Mouse (Mus musculus) CH12.LX (cell line): ENCODE data around the gene Tgfb2. TPM values are rescaled to one million over a fixed set of nuclear protein-coding genes. Genes with fewer than 3 reads are reported as not detected.

Experiments used
- DNase-seq: peaks from one replicate; pipeline ENCODE4 v3.0.0-alpha.2; 2013; ENCODE audit errors: extremely low read depth
- H3K27ac ChIP-seq: 2 replicates; pipeline ENCODE4 v1.5.1; 2012; ENCODE audit warnings: low read depth, mild to moderate bottlenecking, control low read depth, moderate library complexity; ENCODE audit not compliant: insufficient read depth
- H3K27me3 ChIP-seq: replicated peaks from 2 replicates; pipeline ENCODE3; 2012; ENCODE audit warnings: inconsistent platforms
- H3K36me3 ChIP-seq, 2 experiments: replicated peaks in 1 of 2; 2 replicates each; pipeline versions ENCODE3 to v1.6.1; 2012; ENCODE audit warnings: inconsistent platforms in 1 of 2, low read length in 1 of 2, mild to moderate bottlenecking in 1 of 2, mixed read lengths in 1 of 2, moderate library complexity in 1 of 2; ENCODE audit not compliant: control insufficient read depth in 1 of 2, insufficient read depth in 1 of 2
- H3K4me1 ChIP-seq, 2 experiments: 2 replicates each; pipeline ENCODE4 v1.6.1; 2012; ENCODE audit warnings: inconsistent platforms in 1 of 2, moderate library complexity in 1 of 2; ENCODE audit not compliant: insufficient read depth in 2 of 2, control insufficient read depth in 1 of 2
- H3K4me2 ChIP-seq: 2 replicates; pipeline ENCODE4 v1.6.1; 2012; ENCODE audit warnings: low read depth, mild to moderate bottlenecking, control low read depth; ENCODE audit not compliant: poor library complexity, insufficient read depth, severe bottlenecking
- H3K4me3 ChIP-seq, 3 experiments: fragments of 150-350 bp in 1 of 3; sonication (generic) in 1 of 3; replicated peaks in 1 of 3; 2 replicates each; pipeline versions ENCODE3 to v1.5.1; 2011 to 2012; ENCODE audit warnings: low read depth in 2 of 3, low read length in 2 of 3, mild to moderate bottlenecking in 2 of 3, moderate library complexity in 2 of 3, control low read depth in 1 of 3, improper control_type of control experiment in 1 of 3, inconsistent platforms in 1 of 3, mixed read lengths in 1 of 3; ENCODE audit not compliant: poor library complexity in 1 of 3
- H3K79me2 ChIP-seq: replicated peaks from 2 replicates; pipeline ENCODE4 v1.6.1; 2012; ENCODE audit warnings: mild to moderate bottlenecking, moderate library complexity; ENCODE audit not compliant: control insufficient read depth, poor library complexity, insufficient read depth, severe bottlenecking; ENCODE audit errors: extremely low read depth
- H3K9ac ChIP-seq: 2 replicates; pipeline ENCODE4 v1.6.1; 2012; ENCODE audit warnings: low read depth, mild to moderate bottlenecking, control low read depth, moderate library complexity; ENCODE audit not compliant: insufficient read depth
- H3K9me3 ChIP-seq: replicated peaks from 2 replicates; pipeline ENCODE3; 2012; ENCODE audit warnings: low read length, inconsistent platforms, mixed read lengths
- BHLHE40 ChIP-seq: IDR thresholded peaks from 2 replicates; pipeline ENCODE4 v1.6.1; 2011; ENCODE audit warnings: mild to moderate bottlenecking, low read depth, low read length, improper control_type of control experiment
- CHD2 ChIP-seq: IDR thresholded peaks from 2 replicates; pipeline ENCODE4 v1.6.1; 2011; ENCODE audit warnings: low read length, improper control_type of control experiment
- CTCF ChIP-seq, 2 experiments: IDR thresholded peaks in 1 of 2; conservative IDR thresholded peaks in 1 of 2; 2 replicates each; pipeline ENCODE4 v1.5.1; 2011 to 2012; ENCODE audit warnings: low read depth in 2 of 2, low read length in 2 of 2, improper control_type of control experiment in 1 of 2, inconsistent platforms in 1 of 2, mild to moderate bottlenecking in 1 of 2, moderate library complexity in 1 of 2
- E2F4 ChIP-seq: IDR thresholded peaks from 2 replicates; pipeline ENCODE4 v1.6.1; 2011; ENCODE audit warnings: low read depth, low read length, improper control_type of control experiment; ENCODE audit not compliant: insufficient replicate concordance
- ETS1 ChIP-seq: conservative IDR thresholded peaks from 2 replicates; pipeline ENCODE4 v1.6.1; 2012; ENCODE audit warnings: low read depth, mild to moderate bottlenecking, inconsistent platforms, low read length, improper control_type of control experiment, moderate library complexity
- GABPA ChIP-seq: IDR thresholded peaks from 2 replicates; pipeline ENCODE4 v1.6.1; 2012; ENCODE audit warnings: low read depth, low read length, improper control_type of control experiment, inconsistent platforms; ENCODE audit not compliant: insufficient replicate concordance
- IRF4 ChIP-seq: IDR thresholded peaks from 2 replicates; pipeline ENCODE4 v1.6.1; 2014; ENCODE audit warnings: low read depth, mild to moderate bottlenecking, inconsistent platforms, low read length, improper control_type of control experiment
- JUND ChIP-seq: conservative IDR thresholded peaks from 2 replicates; pipeline ENCODE4 v1.6.1; 2011; ENCODE audit warnings: low read depth, low read length, improper control_type of control experiment
- MAFK ChIP-seq: IDR thresholded peaks from 2 replicates; pipeline ENCODE4 v1.6.1; 2011; ENCODE audit warnings: low read length, improper control_type of control experiment; ENCODE audit not compliant: insufficient replicate concordance
- MAX ChIP-seq: IDR thresholded peaks from 2 replicates; pipeline ENCODE4 v1.6.1; 2011; ENCODE audit warnings: low read length, improper control_type of control experiment
- MAZ ChIP-seq: IDR thresholded peaks from 2 replicates; pipeline ENCODE4 v1.6.1; 2012; ENCODE audit warnings: low read depth, mild to moderate bottlenecking, inconsistent platforms, low read length, improper control_type of control experiment, moderate library complexity
- MYC ChIP-seq: IDR thresholded peaks from 2 replicates; pipeline ENCODE4 v1.6.1; 2011; ENCODE audit warnings: low read depth, mild to moderate bottlenecking, improper control_type of control experiment, low read length
- NRF1 ChIP-seq: IDR thresholded peaks from 2 replicates; pipeline ENCODE4 v1.6.1; 2014; ENCODE audit warnings: low read depth, mild to moderate bottlenecking, inconsistent platforms, low read length, improper control_type of control experiment, moderate library complexity
- PAX5 ChIP-seq: IDR thresholded peaks from 2 replicates; pipeline ENCODE4 v1.6.1; 2012; ENCODE audit warnings: low read length, inconsistent platforms, mixed read lengths
- POLR2A ChIP-seq: IDR thresholded peaks from 2 replicates; pipeline ENCODE4 v1.6.1; 2011; ENCODE audit warnings: low read depth, mild to moderate bottlenecking, improper control_type of control experiment, low read length
- POLR2AphosphoS2 ChIP-seq: IDR thresholded peaks from 2 replicates; pipeline ENCODE4 v1.6.1; 2011; ENCODE audit warnings: low read depth, low read length, improper control_type of control experiment
- RAD21 ChIP-seq: IDR thresholded peaks from 2 replicates; pipeline ENCODE4 v1.6.1; 2011; ENCODE audit warnings: low read depth, mild to moderate bottlenecking, low read length, improper control_type of control experiment, moderate library complexity
- RCOR1 ChIP-seq: conservative IDR thresholded peaks from 2 replicates; pipeline ENCODE4 v1.6.1; 2012; ENCODE audit warnings: low read depth, mild to moderate bottlenecking, inconsistent platforms, low read length, improper control_type of control experiment
- SMC3 ChIP-seq: IDR thresholded peaks from 2 replicates; pipeline ENCODE4 v1.6.1; 2011; ENCODE audit warnings: low read depth, low read length, improper control_type of control experiment
- TBP ChIP-seq: conservative IDR thresholded peaks from 2 replicates; pipeline ENCODE4 v1.6.1; 2011; ENCODE audit warnings: low read depth, low read length, improper control_type of control experiment
- UBTF ChIP-seq: IDR thresholded peaks from 2 replicates; pipeline ENCODE4 v1.6.1; 2012; ENCODE audit warnings: low read depth, mild to moderate bottlenecking, inconsistent platforms, low read length, improper control_type of control experiment, moderate library complexity
- USF1 ChIP-seq: IDR thresholded peaks from 2 replicates; pipeline ENCODE4 v1.6.1; 2014; ENCODE audit warnings: low read depth, mild to moderate bottlenecking, inconsistent platforms, low read length, improper control_type of control experiment
- ZC3H11A ChIP-seq: IDR thresholded peaks from 2 replicates; pipeline ENCODE4 v1.6.1; 2012; ENCODE audit warnings: low read depth, mild to moderate bottlenecking, inconsistent platforms, low read length, improper control_type of control experiment
- ZNF384 ChIP-seq: IDR thresholded peaks from 2 replicates; pipeline ENCODE4 v1.6.1; 2012; ENCODE audit warnings: low read depth, low read length, improper control_type of control experiment, inconsistent platforms
- dilution Hi-C: fragments of 300-500 bp; cut with MboI; formaldehyde crosslinking; loops from 2 replicates; pipeline ENCODE4 v1.14.3; 2020; ENCODE audit warnings: low sequenced_read_pairs; ENCODE audit not compliant: extremely low pct_unique_long_range_greater_than_20kb, extremely low pct_ligation_motif_present
- in situ Hi-C: fragments of 300-500 bp; cut with MboI; formaldehyde crosslinking; loops from 3 replicates; pipeline ENCODE4 v1.14.3; 2019; ENCODE audit warnings: low sequenced_read_pairs, low pct_ligation_motif_present, low pct_unique_long_range_greater_than_20kb, mixed read lengths
- polyA plus RNA-seq: library from polyadenylated mRNA; unstranded; fragments of >175 nt; gene quantifications from 2 replicates; pipeline ENCODE4 v1.2.1, GENCODE M21; 2012; ENCODE audit warnings: low read depth; ENCODE audit not compliant: insufficient read length
- total RNA-seq, 2 experiments: library from RNA; depleted of rRNA; stranded (reverse); fragments of 300-350 nt in 1 of 2; fragments of >200 nt in 1 of 2; gene quantifications; 2 replicates each; pipeline ENCODE4 v1.2.3; 2012 to 2014

Gene Tgfb2
- total and polyA plus RNA-seq, 3 experiments: 0.04 TPM; not detected in 2

DNA sequence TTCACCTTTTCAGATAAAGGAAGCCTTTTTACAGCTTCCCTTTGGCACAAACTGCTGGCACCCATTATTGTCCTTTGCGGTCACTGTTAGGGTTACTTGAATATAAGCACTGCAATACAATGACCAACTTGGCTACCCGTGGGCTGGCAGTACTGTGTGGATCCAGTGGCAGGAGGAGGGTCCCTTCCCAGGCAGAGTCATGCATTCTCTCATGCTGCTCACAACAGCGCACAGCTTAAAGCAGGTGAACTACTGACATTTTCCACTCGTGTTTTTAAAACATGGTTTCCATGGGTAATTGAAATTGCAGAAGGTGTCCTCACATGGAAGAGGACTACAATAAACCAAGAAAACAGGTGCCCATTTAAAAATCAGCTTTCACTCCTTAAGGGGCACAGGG lies 8.4 kb upstream of the Tgfb2 start (continued):
- TF ChIP-seq TBP (no peak), E2F4 (no peak)

DNA sequence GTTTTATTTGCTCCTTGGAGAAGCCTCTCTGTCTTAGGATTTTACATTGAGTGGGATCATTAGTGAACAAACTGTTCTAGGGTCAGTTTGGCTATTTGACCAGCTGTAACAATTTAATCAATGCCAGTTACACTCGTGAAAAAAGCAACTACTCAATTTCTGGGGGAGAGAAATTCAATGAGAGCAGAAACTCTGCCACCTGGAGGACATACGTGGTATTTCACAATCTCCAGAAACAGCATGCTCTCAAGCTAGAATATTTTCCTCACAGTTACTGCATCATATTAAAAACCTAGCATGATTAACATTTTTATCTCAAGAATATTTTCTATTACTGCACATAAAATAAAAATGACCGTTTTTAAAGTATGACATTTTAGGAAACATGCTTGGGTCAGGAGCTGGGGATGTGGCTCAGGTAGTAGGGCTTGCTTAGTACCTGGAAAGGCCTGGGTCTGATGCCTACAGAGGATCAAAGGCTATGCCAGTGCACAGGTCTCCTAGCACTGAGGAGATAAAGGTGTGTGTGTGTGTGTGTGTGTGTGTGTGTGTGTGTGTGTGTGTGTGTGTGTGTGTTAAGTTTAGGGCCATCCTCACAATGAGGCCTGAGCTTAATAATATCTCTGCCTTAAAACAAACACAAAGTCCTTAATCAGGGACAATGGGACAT lies 7.1 kb upstream of the Tgfb2 start:
- peak; percentile 68 for TF ChIP-seq RAD21
- no peak for TF ChIP-seq BHLHE40
- TF ChIP-seq JUND: no peak
- no peak for TF ChIP-seq GABPA
- TF ChIP-seq MAFK: no peak
- TF ChIP-seq MAZ: no peak
- no peak for TF ChIP-seq USF1
- TF ChIP-seq TBP: no peak
- TF ChIP-seq ETS1: no peak
- no peak for TF ChIP-seq UBTF
- TF ChIP-seq POLR2A: no peak
- TF ChIP-seq ZC3H11A: no peak
- no peak for TF ChIP-seq RCOR1
- no peak for TF ChIP-seq IRF4
- no peak for TF ChIP-seq MAX
- TF ChIP-seq POLR2AphosphoS2: no peak
- no peak for TF ChIP-seq NRF1
- TF ChIP-seq MYC: no peak
- peak; percentile 75 for TF ChIP-seq SMC3
- TF ChIP-seq CHD2: no peak
- TF ChIP-seq PAX5: no peak
- peak; percentile 52 to 71 for TF ChIP-seq CTCF (conservative IDR thresholded peaks at IDR 0.05 in 1 of 2, IDR thresholded peaks at IDR 0.05 in 1 of 2; ENCODE audit: low read depth in 2 of 2, low read length in 2 of 2)
- no peak for TF ChIP-seq E2F4
- TF ChIP-seq ZNF384: no peak
- Histone ChIP-seq H3K79me2 (no peaks in the 10 kb centered on the region), H3K9ac (no peak overlapping the region), H3K4me3 (no peak overlapping the region), H3K4me1 (peaks cover 0 to 4% of the 10 kb centered on the region in 2 experiments; a peak in 1 of 4 replicates), H3K9me3 (no peaks in the 10 kb centered on the region), H3K36me3 (peaks cover 17 to 40% of the 10 kb centered on the region in 2 experiments), H3K27ac (no peak overlapping the region), H3K4me2 (no peak overlapping the region), H3K27me3 (no peaks in the 10 kb centered on the region)
- dilution Hi-C loops (no loop called here), in situ Hi-C loops (loop anchor here (10.0 to 25.0 kb wide), 2 partner anchors 1026 to 1168 kb away; no protein-coding TSS in a partner anchor)
- DNase-seq: peak; percentile 45
